Mouse (Mus musculus) stomach, postnatal 0 days (tissue): ENCODE measurements around the gene Bod1l.

Experiments used
- CTCF ChIP-seq: IDR thresholded peaks from 2 replicates; pipeline ENCODE4 v1.5.1; 2016; ENCODE audit warnings: antibody characterized with exemption, low read depth, mild to moderate bottlenecking, moderate library complexity
- EP300 ChIP-seq: optimal IDR thresholded peaks from 2 replicates; pipeline ENCODE3; 2016; ENCODE audit warnings: antibody characterized with exemption

- TF ChIP-seq CTCF (peak; percentile 84), EP300 (no peak)
These were observed 40.4 kb upstream of the Bod1l start for GRCm38 (mm10) chr5:41884563-41884962.
